Mouse (Mus musculus) adrenal gland, postnatal 36 days (tissue): ENCODE measurements at regions not wholly inside any gene's neighbourhood (a gene's known extent, or its start where the extent isn't known, plus 50 kb on each side); places are given as distances from the start of the nearest gene placed in this dataset.

Experiments
- DNase-seq, 2 experiments: peaks; one replicate each; pipeline ENCODE4 v3.0.0; 2021; ENCODE audit warnings: mixed read lengths in 1 of 2

DNA sequence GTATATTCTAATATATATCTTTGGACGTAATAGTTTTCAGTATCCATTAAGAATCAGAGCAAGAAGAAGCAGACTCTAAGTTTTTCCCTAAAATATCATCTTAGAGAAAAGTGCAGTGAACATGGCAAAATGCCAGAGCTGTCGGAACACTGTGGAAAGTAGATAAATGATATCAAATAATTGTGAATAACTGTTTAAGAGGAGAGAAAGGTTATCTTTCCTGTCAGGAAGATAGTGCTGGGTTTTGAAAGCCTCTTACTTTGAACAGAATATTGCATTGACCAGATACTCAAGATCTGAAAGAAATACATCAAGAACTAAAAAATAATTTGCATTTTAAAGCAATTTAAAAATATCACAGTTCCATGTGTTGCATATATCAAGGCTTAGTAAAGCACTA, 1549.2 kb downstream of the Pcdh18 start:
- DNase-seq, result no peak

- DNase-seq, result no peak
Observed at GRCm38 (mm10) chr3:48194300-48194699, 1562.8 kb downstream of the Pcdh18 start.

DNA sequence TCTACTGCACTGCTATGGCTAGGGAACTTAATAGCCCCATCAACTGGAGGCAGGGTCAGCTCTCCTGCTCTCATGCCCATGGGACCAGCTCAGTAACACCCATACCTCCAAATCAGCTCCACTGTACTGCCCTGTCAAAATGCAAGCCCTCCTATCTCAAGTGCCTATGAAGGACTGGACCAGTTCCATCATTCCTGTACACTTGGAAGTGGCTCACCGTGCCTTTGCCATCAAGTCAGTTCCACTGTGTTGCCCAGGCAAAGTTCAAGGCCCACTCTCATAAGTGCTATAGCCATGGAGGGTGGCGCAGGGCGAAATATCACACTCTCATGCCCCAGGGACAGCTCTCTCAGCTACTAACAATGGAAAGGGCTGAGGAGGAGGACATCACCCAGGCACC, 1612.2 kb downstream of the Pcdh18 start:
- DNase-seq, result no peak

DNA sequence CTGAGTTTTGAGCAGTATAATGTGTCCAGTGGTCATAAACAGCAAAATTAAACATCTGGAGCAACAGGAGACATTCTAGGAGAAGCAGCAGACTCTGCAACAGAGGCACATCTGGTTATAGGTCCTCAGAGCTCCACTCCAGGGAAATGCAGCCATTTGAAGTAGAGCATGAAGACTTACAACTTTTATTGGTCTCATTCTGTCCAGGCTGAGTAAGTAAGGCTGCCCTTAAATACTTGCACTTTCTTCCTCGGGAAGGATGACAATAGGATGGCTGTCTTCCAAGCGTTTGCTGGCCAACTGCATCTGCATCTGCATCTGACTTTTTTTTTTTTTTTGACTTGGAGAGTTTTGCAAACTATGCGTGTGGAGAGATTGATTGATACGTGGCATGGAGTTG, 1622.2 kb downstream of the Pcdh18 start:
- DNase-seq, result no peak

DNA sequence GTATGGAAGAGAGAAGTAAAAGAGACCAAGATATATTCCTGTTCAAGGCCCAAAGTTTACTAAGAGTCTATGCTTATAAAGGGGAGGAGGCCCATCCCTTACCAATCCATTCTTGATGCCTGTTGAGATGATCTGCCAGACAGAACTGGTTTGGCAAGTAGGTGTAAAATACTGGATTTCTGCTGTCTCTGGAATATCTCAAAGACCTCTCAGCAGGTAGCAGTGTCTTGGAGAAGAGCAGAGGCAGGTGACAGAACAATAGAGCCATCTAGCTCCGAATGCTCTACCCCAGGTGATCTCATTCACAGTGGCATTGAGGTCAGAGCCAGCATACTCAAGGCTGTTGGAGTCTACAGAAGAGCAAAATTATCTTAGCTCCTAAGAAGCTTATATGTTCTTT, 1632.9 kb downstream of the Pcdh18 start:
- no peak for DNase-seq

DNA sequence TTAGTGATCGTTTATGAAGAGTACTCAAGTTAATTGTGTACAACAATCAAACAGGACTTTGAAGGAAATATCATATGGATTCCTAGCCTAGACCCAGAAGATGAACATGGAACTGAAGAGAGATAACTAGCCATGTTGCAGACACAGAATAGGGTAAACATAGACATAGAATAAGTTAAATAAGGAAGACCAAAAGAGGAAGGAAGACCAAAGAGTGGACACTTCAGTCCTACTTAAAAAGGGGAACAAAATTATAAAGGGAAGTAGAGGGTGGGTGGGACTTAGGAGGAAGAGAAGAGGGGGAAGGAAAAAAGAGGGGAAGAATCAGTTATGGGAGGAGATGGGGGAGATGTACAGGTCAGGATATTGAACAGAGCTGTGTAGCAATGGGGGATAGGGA, 1652.8 kb upstream of the Pabpc4l start:
- no peak for DNase-seq

- peak in 1 of 2 experiments; percentile 13 for DNase-seq
Observed at GRCm38 (mm10) chr3:48080616-48081015, 1632.6 kb upstream of the Pabpc4l start.

- DNase-seq, result no peak
Observed at GRCm38 (mm10) chr3:48075306-48075705, 1627.3 kb upstream of the Pabpc4l start.

GRCm38 (mm10) chr3:48068628-48069027, 1620.6 kb upstream of the Pabpc4l start:
- no peak for DNase-seq
